Mouse (Mus musculus) lung, adult 2 months (tissue): ENCODE results near the gene Zfp956.

Source experiments
- CTCF ChIP-seq: fragments of 200-500 bp; IDR thresholded peaks from 2 replicates; pipeline ENCODE4 v1.5.1; 2011; ENCODE audit warnings: mild to moderate bottlenecking, low read length, control low read depth; ENCODE audit not compliant: insufficient read depth
- POLR2A ChIP-seq: fragments of 200-500 bp; IDR thresholded peaks from 2 replicates; pipeline ENCODE4 v1.6.1; 2011; ENCODE audit warnings: low read depth, mild to moderate bottlenecking, control low read depth, low read length, borderline replicate concordance; ENCODE audit errors: extremely low read depth

- TF ChIP-seq CTCF (no peak), POLR2A (no peak)
These were observed 10.7 kb upstream of the Zfp956 start for GRCm38 (mm10) chr6:47942461-47942860.
